Mouse (Mus musculus) heart, postnatal 4 days (tissue): ENCODE results near the gene Fgf23. TPM values are rescaled to one million over a fixed set of nuclear protein-coding genes. Genes with fewer than 3 reads are reported as not detected.

Source experiments
- DNase-seq: peaks from one replicate; pipeline ENCODE4 v3.0.0; 2021
- total RNA-seq, 2 experiments: library from RNA; stranded (reverse); gene quantifications; 2 replicates each; pipeline ENCODE4 v1.2.3; 2021

The Fgf23 gene
- total RNA-seq = under 1 TPM in 1 of 2 experiments, not detected in 1; 0.14 TPM

GRCm38 (mm10) chr6:127072817-127073216 is at the start of gene Fgf23:
Gene Fgf23, plus strand, starts transcription at chr6:127072902.
- no peak for DNase-seq

- no peak for DNase-seq
These were observed 47.9 kb upstream of the Fgf23 start for GRCm38 (mm10) chr6:127024836-127025235.

GRCm38 (mm10) chr6:127034760-127035159 is 37.9 kb upstream of the Fgf23 start:
- peak; percentile 27 for DNase-seq

DNA sequence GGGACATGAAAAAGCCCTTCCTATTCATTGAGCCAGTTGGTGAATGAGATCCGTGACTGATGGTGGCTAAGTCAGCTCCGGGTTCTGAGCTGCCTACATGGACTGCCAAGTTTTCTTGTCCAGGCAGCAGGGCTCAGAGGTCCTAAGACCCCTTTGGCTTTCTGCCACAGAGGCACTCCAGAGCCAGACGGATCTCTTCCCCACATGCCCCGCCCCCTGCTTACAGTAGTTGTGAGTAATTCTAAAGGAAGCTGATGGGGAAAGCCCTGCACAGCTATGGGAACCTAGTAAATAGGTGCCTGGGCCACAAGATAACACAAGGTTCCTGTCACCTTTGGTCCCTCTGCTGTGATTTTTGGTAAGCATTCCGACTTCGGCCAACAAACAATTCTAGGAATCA is 27.8 kb upstream of the Fgf23 start:
- DNase-seq = peak; percentile 17

GRCm38 (mm10) chr6:127050847-127051246 is 21.9 kb upstream of the Fgf23 start:
- no peak for DNase-seq

GRCm38 (mm10) chr6:127056990-127057588 is 15.6 kb upstream of the Fgf23 start:
- DNase-seq = peak; percentile 12

- no peak for DNase-seq
These were observed 12.7 kb upstream of the Fgf23 start for GRCm38 (mm10) chr6:127059975-127060374.

DNA sequence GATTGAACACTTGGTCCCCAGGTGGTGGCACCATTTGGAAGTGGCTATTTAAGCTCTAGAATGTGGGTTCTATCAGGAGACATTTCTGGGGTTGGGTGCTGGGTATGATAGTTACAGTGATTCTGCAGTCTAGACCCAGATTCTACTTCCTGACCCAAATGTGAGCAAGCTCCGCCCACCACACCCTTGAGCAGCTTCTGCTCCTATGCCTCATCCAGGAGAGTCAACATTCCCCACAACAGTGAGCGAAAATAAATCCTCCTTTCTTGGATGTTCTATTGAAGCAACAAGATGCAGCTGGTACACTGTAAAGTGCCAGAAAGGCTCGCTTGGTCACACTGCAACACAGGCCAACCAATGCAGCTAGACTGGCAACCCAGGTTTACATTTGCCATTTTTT is 8.8 kb upstream of the Fgf23 start:
- no peak for DNase-seq

- DNase-seq = peak; percentile 15
These were observed 7.9 kb upstream of the Fgf23 start for GRCm38 (mm10) chr6:127064815-127065214.

- DNase-seq = peak; percentile 59
These were observed 7.4 kb downstream of the Fgf23 start for GRCm38 (mm10) chr6:127079867-127080731.

DNA sequence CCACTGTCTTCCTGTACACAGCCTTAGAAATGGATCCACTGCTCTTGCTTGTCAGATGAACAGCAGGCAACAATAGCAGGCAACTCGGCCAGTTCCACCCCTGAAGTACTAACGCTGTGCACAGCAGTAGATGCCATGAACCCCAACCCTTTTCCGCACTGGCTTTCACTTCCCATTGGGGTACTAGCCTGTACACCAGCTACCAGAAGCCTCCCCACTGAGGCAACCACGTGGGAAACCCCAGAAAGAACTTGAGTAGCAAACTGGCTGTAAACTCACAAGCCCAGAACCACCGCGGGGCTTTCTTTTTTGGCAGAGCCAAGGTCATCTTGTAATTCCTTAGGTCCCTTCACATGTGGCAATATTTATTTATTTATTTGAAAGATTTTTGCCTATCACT is 9.1 kb downstream of the Fgf23 start:
- DNase-seq = no peak

DNA sequence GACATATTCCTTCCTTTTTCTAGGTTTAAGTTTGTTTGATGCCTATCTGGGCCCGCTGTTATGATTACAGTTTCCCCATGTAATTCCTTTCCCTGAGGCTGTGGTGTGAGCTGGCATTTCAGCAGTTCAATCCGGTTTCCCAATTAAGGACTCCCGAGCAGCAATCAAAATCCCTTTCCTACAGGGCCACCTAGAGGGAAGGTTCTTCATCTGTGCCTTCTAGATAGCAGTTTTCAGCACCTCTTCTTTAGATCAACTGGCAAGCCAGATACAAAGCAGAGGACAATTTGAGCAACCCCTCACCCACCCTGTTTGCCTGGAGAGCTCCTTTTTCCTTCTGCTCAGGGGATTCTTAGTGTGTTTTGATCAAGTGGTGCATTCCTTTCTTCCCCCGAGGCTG is 14.0 kb downstream of the Fgf23 start:
- peak; percentile 69 for DNase-seq

- DNase-seq = peak; percentile 32
These were observed 21.9 kb downstream of the Fgf23 start for GRCm38 (mm10) chr6:127094565-127094964.

GRCm38 (mm10) chr6:127103506-127104275 is 31.0 kb downstream of the Fgf23 start:
- no peak for DNase-seq

DNA sequence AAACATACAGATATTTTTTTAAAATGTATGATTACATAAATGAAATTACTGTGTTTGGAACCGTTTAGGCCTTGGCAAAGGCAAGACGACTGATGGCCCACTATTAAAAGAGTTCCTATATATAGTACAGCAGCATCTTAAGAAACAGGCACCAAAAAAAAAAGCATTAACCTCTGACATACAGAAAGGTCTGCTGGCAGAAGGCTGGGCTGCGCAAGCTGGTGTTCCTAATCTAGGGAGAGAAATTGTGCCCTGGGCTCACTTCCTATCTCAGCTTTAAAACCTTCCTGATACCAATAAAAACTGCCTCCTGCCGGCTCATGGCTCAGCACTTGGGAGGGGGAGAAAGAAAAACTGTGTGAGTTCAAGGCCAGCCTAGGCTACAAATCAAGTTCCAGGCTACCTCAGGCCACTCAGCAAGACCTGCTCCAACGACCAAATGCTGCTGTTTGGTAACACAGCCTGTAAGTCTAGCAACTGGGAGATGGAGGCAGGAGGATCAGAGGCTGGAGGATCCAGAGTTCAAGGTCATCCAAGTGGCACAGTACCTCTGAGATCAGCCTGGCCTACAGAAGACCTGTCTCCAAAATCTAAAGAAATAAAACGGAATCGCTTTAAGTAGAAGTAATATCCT is 31.8 kb downstream of the Fgf23 start:
- DNase-seq = no peak

GRCm38 (mm10) chr6:127105107-127105506 is 32.4 kb downstream of the Fgf23 start:
- DNase-seq = peak; percentile 68

DNA sequence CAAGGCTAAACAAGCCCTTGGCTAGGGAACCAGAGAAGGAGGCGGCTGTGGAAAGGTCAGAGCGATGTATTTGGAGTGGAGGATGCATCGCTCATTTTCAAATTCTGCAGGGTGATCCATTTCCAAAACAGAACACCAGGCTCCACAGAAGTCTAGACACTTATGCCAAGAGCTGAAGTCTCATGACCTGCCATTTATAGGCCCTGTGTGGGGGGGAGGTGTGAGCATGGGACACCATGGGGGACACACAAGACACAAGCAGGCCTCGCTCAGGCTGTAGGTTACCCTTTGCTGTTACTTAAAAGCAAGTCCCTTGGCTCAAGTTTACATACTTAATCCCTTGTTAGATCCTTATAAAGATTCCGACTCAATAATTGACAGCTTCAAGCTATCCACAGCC is 33.5 kb downstream of the Fgf23 start:
- peak; percentile 43 for DNase-seq

- no peak for DNase-seq
These were observed 34.0 kb downstream of the Fgf23 start for GRCm38 (mm10) chr6:127106726-127107125.

DNA sequence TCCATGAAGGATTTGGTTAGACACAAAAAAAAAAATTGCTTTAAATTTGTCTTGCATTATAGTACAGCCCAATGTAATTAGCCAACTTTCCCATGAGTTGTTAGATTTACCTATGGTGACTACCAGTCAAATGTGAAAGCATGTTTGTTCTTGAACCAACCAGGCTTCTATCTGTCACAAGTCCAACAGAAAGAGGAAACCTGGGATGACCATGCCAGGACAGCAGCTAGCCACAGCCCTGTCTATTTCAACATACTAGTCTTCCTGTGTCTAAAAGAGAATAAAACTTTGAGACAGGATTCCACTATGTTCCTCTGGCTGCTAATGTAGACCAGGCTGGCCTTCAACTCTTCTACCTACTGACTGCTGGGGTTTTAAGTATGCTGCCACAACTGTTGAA is 34.7 kb downstream of the Fgf23 start:
- DNase-seq = no peak

DNA sequence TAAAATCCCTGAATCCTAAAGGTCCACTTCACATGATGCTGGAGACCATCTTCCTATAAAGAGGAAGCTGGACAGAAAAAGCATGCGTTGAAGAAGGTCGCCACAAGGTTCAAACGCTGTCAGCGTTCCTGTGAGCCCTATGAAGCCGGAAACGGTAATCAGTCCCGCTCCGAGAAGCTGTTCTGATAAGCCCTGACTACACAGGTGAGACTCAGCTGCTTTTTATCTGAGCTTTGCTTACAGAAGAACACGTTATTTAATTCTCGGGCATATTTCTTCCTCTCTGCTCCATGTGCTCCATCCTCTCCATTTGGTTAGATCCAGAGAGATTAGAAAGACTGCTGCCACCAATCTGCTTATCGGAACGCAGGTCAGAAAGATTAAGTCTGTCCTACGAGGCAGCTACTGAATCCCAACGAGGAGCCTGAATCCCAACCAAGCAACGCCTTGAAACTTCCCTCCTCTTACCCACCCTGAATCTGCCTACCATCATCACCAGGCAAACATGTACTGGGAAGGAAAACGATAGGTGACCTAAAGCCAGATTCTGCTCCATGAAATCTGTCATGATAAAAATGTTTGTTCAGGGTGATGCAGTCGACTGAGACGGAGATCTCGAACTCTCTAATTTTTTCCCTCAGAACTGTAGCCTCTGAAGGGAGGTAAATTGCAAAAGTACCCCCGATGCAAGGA is 35.8 kb downstream of the Fgf23 start:
- DNase-seq = no peak

DNA sequence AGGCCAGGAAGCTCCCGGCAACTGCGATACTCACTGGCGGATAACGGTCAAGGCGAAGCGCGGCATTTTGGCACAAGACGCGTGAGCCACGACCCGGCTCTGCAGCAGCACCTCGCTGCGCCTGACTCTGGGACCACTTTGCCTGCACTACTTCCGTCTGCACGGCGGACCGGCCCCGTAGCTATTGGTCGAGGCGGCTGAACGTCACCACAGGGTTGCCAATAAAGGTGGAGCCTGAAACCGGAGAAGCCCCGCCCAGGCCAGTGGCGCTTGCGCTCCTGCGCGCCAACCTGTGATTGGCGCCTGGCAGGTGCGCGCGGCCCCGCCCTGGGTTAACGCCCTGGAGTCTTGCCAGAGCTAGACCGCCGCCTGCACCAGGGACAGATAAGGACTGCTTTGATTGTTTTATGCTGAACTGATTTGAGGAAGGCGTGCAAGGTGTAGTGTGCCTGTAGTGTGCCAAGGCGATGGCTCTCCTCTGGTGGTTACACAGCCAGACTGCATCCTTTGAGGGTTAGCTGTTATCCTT is 36.8 kb downstream of the Fgf23 start, which contains the start of gene Tigar:
Gene Tigar, minus strand, starts transcription at position 156 of the 529 bp plus-strand sequence.
- peak; percentile 95 for DNase-seq
